Comparison of ENCODE assay signal across 19 mouse cellular contexts in genomic region chr5:106122928-106123327, GRCm38 (mm10).
"Had no signal": no experiment of that assay in that cellular context is flagged by ENCODE, and none has a peak within 500 bp of the region (broad histone marks: within the 10 kb centered on the region; RNA-seq: fewer than 3 reads in every experiment).

No protein-coding gene starts in this region.

- DNase-seq: lung, adult 18-20 months; lung, postnatal 10 days; lung, postnatal 4 days; midbrain, embryonic 14.5 days; retina, postnatal 1 day; right cerebral cortex, adult 18-20 months; right cerebral cortex, postnatal 25 days; right cerebral cortex, postnatal 4 days; spleen, adult 18-20 months; thymus, adult 18-20 months; thymus, postnatal 14 days; thymus, postnatal 36 days had no signal

- H3K4me2 ChIP-seq: midbrain, embryonic 12.5 days; neural tube, embryonic 13.5 days; neural tube, embryonic 15.5 days had no signal

- ATAC-seq: midbrain, embryonic 16.5 days had no signal

- H3K9ac ChIP-seq: liver, embryonic 14.5 days; midbrain, embryonic 12.5 days; neural tube, embryonic 13.5 days; neural tube, embryonic 15.5 days had no signal

- H3K27ac ChIP-seq: liver, embryonic 14.5 days; midbrain, embryonic 10.5 days; midbrain, embryonic 12.5 days; neural tube, embryonic 13.5 days; neural tube, embryonic 15.5 days had no signal

- H3K27me3 ChIP-seq: midbrain, embryonic 12.5 days; neural tube, embryonic 13.5 days; neural tube, embryonic 15.5 days had no signal

- H3K9me3 ChIP-seq: midbrain, embryonic 10.5 days; midbrain, embryonic 12.5 days; neural tube, embryonic 13.5 days; neural tube, embryonic 15.5 days had no signal

- H3K36me3 ChIP-seq: midbrain, embryonic 10.5 days; midbrain, embryonic 12.5 days; neural tube, embryonic 13.5 days; neural tube, embryonic 15.5 days had no signal

- H3K4me3 ChIP-seq: midbrain, embryonic 10.5 days; midbrain, embryonic 12.5 days; myocyte; neural tube, embryonic 13.5 days; neural tube, embryonic 15.5 days had no signal
